Mouse (Mus musculus) cerebral cortex, adult 2 months (tissue): ENCODE measurements around the gene Cisd3.

ENCODE experiments used
- WGBS: fragments of 180-500 bp; shearing (Covaris S2); methylation state at CpG from one replicate; pipeline ENCODE4 v1.1.7; 2018; 5-methylcytosine and 5-hydroxymethylcytosine counted together

Cisd3 gene

DNA sequence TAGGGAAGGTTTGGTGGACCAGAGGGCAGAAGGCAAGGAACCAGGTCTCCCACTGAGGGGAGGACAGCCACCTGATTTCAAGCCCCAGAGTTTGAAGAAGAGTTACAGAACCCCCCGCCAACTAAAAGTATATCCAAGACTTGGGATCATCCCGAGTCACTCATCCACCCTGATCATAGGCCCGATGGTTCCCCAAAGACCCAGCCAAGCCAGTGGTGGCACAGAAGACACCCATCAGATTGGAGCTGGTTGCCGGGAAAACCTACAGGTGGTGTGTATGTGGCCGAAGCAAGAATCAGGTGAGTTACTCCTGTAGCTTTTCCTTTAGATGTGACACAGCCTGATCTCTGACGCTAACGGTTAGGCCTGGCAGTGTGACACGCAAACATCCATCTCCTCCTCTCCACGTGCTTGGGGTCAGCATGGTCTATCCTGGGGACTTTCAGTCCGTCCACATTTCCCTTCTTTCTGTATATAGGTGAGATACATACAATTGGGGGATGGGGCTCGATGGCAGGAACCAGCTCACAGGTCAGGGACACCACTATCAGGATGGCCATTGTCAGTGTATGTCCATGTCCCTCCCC is 789 bp downstream of the Cisd3 start:
- WGBS: 74% methylated on average over 11 of the region's 11 CpGs

DNA sequence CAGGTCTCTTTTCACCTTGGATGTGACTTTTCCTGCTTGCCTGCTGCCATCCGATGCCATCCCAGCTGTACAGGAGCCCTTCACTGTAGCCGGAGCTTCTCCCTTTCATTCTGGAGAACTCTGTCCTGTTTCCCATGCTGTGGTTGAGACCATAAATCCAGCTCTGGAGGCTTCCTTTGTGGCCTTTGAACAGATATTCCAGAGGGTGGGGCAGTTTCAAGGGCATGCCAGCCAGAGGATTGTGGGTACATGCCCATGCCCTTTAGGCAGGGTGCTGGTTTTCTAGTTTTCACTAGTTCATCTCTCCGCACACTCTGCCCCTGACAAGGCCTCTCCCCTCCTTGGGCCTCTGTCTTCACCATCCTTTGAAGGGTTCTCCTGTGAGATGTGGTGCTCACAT is 1.4 kb downstream of the Cisd3 start:
- WGBS: 89% methylated on average over 3 of the region's 3 CpGs

DNA sequence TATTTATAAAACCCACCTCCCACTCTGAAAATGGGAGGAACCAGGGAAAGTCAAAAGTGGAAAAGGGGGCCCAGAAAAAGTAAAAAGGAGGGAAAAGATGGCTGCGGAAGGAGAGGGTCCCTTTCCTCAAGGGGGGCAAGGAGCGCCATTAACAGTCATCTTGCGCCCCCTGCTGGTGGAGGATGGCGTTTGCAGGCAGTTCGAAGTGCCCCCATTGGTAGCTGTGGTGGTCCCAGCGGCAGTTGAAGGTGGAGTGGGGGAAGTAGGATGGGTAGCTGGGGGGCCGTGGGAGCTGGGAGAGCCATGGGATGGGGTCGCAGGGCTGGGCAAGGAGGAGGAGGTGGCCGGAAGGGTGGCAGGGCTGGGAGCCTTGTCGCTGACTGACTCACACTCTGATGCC is 4.2 kb downstream of the Cisd3 start:
- 24% methylated on average over 10 of the region's 10 CpGs for WGBS

DNA sequence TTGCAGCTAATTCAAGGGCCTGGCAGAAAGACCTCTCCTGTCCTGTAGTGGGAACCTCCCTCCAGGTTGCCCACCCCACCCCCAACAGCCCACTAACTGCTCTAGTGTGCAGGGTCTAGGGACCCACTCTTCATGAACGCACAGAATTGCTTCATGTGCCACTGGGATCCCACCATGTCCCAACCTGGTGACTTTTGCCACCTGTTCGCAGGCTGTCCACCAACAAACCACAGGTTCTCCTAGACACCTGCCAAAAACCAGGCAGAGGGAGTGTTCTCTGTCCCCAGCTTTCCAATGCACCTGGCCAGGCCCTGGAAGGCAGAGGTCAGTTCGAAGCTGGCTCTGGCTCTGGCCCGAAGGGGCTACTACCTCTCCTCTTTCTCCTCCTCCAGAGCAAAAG is 8.8 kb downstream of the Cisd3 start:
- 58% methylated on average over 4 of the region's 4 CpGs for WGBS

DNA sequence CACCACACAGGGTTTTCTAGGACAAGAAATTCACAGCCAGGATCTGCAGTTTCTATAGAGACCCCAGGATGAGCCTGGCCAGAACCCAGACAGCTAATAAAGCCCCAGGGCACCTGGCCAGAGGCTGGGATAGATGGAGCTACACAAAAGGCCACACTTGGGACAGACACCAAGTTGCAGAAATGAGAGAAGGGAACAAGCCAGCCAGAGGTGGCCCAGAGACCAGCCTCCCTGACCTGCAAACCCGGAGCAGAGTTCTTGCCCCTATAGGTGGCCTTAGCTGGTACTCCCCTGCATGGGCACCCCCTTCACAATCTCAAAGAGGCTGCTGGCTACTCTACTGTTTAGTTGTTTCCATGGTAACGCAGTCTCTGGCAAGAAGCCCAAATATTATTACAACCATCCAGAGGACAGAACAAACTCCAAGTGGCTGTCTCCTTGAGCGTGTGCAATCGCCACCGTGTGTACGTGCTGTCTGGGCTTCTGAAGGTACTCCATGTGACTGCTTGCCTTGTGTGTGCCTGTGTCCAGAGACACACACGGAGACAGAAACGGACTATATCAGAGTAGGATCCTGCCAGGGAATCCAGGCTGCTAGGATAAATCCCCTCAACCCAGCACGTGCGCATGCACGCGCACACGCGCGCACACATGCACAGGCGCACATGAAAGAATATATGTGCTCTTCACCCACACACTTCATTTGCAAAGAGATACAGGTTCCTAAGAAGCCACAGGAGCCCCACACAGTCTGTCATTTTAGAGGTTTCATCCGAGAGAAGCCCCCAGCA is 9.5 kb downstream of the Cisd3 start:
- WGBS: 29% methylated on average over 17 of the region's 17 CpGs

DNA sequence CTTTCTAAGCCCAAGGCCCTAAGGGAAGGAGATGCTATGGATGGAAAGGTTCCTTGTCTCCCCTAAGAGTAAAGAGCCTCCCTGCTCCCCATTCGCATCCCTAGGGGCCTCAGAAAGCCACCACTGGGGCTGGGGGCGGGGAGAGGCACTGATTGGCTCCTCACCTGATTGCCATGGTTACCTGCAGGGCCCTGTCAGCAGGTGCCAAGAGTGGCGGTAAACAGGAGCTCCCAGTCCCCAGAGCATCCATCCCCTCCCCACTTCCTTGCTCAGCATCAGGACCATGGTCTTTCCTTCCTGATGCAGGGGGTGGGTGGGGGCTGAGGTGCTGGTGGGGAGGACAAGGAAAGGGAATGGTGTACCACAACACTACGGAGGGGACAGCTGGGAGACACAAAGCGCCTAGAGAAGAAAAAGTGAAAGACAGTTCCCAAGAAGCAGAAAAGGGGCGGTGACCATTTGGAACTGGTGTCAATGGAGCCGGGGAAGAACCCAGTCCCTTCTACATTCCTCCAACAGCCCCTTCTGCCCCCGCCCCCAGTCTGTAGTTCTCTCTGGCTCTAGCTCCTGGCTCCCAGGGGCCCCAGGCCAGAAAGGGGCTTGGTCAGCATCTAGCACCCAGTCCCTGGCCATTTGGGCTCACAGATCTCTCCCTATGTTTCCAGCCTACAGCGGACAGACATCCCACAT is 10.2 kb downstream of the Cisd3 start:
- WGBS: 31% methylated on average over 8 of the region's 9 CpGs

DNA sequence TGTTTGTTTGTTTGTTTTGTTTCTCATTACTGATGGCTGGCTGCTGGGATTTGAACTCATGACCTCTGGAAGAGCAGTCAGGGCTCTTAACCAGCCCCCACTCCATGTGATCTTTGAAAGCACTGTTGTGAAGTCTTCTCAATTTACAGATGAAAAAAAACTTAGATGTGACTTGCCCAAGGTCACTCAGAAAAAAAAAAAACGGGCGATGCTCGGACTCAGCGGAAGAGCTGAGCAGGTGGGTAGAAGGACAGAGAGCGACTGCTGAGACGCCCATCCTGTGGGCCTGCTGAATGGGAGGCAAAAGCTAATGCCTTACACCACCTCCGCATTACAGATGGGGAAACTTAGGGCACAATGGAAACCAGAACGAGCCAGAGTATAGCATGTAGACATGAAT is 11.0 kb downstream of the Cisd3 start:
- WGBS: 70% methylated on average over 8 of the region's 8 CpGs

DNA sequence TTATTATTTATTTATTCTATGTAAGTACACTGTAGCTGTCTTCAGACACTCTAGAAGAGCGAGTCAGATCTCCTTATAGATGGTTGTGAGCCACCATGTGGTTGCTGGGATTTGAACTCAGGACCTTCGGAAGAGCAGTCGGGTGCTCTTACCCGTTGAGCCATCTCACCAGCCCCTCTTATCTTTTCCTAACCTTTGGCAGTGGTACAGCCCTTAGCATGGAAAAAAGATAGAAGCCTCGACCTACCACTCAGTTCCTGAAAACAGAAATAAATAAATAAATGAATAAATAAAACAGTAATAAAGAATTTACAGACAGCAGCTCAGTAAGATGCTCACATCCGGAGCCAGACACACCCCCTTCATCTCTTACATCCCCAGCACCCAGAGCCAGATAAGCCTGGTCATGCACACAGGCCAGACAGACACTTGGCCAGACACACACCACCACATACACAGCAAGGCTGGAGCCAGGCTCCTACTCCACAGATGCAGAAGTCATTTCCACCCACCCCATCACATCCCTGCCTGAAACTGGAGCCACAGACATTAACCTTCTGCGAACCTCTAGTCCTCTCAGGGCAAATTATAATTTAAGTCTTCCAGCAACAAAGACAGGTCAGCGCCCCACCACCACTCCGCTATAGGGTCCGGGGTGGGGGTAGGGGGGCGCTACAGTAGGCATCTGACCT is 11.7 kb downstream of the Cisd3 start:
- 56% methylated on average over 11 of the region's 11 CpGs for WGBS

DNA sequence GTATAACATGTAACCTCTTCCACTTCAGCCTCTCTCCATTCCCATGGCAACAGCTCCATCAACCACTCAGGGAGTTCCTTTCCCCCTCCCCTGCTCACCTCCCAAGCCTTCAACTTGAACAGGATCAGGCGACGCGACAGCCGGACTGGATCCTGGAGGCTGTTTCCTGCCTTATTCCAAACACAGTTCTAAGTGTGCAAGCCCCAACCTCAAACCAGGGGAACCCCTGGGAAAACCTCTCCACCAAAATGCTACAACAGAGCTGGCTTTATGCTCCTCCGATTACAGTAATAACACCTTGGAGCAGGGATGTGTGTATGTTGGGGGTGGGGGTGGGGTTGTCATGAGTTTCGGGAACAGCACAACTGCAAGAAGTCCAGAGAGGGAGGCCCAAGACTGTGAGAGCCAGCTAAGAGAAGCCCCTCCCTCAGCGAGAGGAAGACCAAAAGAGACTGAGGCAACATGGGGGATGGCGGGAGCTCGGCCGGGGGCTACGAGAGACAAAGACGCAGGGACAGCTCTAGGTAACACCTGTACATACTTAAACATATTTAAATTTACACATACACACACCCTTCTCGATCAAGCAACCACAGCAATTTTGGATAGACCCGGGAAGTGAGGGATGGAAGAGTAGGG is 12.4 kb downstream of the Cisd3 start:
- 8% methylated on average over 14 of the region's 14 CpGs for WGBS

DNA sequence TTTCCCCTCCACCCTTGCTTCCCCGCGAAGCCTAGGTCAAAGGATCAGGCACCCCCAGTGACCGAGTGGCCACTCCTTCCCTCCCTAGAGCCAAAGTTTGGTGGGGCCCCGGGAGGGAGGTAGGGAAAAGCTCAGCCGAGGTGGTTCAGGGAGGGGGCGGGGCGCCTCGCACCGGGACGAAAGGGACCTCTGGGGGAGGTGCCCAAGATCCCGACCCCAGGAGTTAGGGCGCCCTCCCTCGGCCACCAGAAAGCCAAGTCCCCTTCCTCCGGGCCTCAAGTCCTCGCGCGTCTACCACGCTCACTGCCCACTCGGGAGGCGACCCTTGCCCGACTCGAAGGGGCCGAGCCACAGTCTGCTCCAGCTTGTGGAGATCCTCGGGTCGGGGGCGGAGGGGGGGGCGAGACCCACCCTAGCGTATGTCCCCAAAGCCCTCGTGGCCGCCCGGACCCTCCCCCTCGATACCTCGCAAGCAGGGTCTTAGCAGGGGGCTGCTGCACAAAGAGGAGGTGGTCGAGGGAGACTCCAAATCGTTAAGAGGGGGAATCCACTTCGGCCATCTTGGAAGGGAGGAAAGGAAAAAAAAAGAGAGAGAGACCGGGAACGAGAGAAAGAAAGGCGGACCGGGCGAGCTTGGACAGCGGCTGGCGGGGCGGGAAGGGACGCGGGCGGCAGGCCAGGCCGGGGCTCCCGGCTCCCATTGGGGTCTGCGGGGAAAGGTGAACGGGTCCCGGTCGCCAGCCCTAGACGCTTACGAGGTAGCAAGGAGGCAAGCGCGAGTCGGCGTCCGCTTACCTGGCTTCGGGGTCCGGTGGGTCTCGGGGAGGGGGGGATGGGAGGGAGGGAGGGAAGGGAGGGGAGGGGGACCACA is 13.3 kb downstream of the Cisd3 start:
- WGBS: under 1% methylated on average over 57 of the region's 63 CpGs

DNA sequence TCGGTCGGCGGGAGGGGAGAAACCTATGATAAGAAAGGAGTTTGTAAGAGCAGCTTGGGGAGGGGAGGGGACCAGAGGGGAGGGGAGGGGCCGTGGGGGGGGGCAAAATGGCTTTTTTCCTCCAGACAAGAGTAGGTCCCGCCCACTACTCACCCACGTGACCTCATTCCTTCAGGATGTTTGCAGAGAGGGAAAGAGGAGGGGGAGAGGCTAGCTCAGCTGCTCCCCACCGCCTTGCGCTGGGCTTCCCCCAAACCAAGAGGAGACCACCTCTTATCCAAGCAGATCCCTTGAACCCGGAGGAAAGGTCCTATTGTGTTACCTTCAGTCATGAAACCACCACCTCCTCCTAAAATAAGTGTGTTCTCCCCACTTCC is 14.0 kb downstream of the Cisd3 start:
- WGBS: 0% methylated on average over 6 of the region's 9 CpGs

DNA sequence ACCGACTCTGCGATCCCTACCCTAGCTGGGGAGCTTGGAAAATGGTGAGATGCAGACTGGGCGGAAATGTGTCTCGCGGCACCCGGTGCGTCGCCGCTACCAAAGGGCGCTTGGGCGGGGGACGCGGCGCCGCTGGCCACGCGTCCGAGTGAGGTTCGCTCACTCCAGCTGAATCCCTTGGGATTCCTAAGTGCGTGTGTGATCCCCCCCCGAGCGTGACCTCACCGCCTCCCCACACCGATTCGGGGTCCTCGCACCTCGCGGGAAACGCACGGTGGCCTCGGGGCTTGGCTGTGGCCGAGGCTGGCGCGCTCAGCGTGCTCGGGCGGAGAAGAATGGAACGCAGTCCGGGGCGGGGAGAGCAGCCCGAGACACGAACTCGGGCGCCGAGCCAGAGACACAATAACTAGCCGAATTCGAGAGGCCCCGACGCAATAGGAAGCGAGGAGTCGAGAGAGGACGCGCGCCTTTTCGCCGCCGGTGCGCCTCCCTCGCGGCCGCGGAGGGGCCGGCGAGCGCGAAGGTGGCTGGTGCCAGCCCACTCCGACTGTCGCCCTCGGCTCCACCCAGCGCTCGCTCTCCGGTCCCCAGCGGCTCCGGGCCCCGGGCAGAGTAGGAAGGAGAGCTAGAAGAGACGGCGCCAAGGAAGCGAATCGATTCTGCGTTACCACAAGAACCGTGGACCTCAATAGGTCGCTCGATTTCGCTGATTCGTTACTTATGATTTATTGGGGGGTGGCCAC is 14.5 kb downstream of the Cisd3 start, which contains the start of gene Pcgf2:
Gene Pcgf2 (minus strand): TSS at position 495 of the 743 bp plus-strand sequence.
- under 1% methylated on average over 85 of the region's 85 CpGs for WGBS

DNA sequence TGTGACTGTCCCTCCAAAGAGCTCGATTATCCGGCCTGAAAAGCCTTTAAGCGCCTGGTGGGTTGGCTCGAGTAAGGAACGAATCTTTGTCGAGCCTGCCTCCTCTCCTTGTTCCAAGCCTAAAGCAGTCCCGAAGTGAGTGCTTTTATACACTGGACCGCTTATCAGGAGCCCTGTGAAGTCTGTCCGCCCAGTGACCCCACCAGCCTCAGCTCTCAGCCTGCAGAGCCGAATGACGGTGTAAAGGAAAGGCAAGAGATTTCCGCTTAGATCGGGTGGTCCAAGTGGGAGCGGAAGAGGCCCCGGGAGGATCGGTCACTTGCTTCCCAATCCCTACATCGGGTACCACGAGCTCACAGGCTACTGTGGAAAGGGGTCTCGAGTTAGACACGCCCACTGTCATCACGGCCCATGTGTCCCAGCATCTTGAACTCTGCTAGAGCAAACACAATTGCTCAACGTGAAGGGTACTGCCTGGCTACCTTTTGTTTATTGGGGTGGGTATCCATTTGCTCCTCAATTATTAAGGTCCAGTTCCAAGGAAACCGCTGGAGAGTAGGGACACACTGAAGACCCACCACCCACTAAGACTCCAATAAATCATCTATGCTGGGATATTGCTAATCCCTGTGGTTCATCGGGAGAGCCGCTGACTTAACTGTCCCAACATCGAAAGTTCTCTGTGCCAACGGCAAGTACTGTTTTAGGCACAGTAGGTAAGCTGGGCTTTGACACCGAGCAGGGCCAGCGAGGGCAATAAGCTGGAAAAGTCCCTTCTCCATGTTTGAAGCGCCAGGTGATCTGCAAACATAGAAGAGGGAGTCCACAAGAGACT is 15.3 kb downstream of the Cisd3 start:
- 19% methylated on average over 30 of the region's 30 CpGs for WGBS

DNA sequence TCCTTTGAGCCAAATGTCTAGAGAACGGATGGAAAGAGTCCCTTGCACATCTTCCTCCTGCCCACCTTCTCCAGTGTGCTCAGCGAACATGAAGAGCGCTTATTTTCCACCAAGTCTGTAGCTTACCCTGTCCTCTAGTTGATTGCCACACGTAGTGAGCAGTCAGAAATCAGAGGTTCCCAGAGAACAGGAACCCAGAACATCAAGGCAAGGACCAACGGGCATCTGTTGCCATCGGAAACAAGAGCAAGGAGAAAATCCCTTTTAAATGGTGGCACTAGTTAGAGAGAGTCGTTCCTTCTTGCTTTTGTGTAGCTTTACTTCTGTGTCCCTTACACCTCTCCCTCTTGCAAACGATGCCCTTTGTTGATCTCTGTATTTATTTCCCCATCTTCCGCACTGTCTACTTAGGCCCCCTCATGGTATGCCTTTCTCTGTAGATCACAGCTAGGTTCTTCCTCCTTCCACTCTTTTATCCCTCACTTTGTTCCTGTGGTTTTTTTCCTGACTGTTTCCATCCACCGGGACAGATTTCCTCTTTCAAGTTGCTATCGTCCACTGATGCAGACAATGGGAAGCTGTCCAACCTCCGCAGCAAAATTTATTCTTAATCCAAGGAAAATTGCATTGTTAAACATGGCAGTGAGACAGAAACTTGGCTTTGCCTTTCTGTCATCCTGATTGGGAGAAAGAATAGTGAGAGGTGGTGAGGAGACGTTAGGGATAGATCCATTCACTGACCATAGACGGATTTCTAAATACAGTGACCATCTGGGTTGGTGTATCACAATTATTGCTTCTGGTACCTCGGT is 16.2 kb downstream of the Cisd3 start:
- WGBS: 36% methylated on average over 15 of the region's 15 CpGs

DNA sequence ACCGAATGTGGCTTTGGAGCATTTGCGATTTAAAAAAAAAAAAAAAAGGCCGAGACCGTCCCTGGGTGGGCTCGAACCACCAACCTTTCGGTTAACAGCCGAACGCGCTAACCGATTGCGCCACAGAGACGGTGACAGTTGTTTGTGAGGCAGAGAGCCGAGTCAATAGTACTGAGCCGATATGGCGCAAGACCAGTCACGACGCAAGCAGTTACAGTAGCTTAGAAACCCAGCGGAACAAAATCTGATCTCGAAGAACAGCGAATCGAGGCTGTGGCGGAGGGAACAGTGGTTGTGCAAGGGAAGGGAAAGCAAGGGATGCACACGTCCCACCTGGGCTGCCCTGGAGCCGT is 16.7 kb downstream of the Cisd3 start:
- under 1% methylated on average over 24 of the region's 24 CpGs for WGBS

DNA sequence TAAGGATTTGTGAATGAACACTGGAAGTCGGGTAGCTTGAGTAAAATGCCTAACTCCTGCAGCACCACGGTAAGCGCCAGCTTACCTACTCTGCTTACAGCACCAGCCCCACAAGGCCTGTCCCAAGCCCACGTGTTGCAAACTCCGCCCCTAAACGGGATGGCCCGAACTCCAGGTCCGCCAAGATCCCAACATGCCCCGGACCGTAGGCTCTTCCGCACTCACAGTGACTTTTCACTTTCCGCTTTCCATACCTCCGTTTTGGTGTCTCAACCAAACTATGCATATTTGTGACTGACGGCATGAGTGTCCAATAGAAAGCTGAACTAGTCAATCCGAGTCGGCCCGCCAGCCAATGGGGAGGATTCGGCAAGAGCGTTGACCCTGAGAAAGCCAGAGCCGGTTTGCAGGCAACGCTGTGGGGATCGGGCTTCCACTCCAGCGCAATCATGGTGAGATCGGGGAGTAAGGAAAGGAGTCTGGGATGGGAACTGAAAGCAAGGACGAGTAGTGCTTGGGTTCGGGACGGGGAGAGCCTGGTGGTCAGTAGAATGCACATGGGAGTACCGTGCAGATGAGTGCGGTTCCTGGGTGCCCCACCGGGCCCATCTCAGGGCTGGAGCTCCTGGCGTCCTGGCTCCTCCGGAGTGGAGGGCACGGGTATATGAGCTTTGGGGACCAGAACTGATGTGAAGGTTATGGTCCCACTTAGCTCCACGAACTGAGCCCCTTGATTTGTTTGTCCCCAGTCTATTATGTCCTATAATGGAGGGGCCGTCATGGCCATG is 17.6 kb downstream of the Cisd3 start, which contains the start of gene Psmb3:
Gene Psmb3 (plus strand): TSS at position 361 of the 788 bp plus-strand sequence.
- WGBS: under 1% methylated on average over 35 of the region's 35 CpGs

DNA sequence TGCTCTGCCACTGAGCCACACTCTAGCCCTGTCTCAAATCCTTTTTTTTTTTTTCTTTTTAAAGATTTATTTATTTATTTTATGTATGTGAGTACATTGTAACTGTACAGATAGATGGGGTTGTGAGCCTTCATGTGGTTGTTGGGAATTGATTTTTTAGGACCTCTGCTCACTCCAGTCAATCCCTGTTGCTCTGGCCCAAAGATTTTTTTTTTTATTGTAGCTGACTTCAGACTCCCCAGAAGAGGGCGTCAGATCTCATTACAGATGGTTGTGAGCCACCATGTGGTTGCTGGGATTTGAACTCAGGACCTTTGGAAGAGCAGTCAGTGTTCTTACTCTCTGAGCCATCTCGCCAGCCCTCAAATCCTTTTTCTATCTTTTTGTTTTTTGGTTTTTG is 24.4 kb downstream of the Cisd3 start:
- WGBS: 86% methylated on average over 2 of the region's 2 CpGs
